Mouse (Mus musculus) heart, embryonic 11.5 days (tissue): ENCODE results near the gene Ccdc183. TPM values are rescaled to one million over a fixed set of nuclear protein-coding genes. Genes with fewer than 3 reads are reported as not detected.

Source experiments
- ATAC-seq: fragments of 200-750 bp; cut with Nextera tagmentation; replicated peaks from 2 replicates; pipeline ENCODE4 v1.8.0; 2017; ENCODE audit warnings: moderate library complexity; ENCODE audit not compliant: insufficient number of reproducible peaks, low FRiP score, low TSS enrichment
- H3K27ac ChIP-seq: fragments of 300-500 bp; sonication (generic); 2 replicates; pipeline ENCODE4 v1.5.1; 2014; ENCODE audit warnings: mild to moderate bottlenecking, low read depth, low read length
- H3K27me3 ChIP-seq: fragments of 300-500 bp; sonication (generic); 2 replicates; pipeline ENCODE4 v1.6.1; 2014; ENCODE audit warnings: mild to moderate bottlenecking, low read length, mixed read lengths; ENCODE audit not compliant: control insufficient read depth, insufficient read depth
- H3K36me3 ChIP-seq: fragments of 300-500 bp; sonication (generic); 2 replicates; pipeline ENCODE4 v1.6.1; 2014; ENCODE audit warnings: mild to moderate bottlenecking, low read length, moderate library complexity, mixed read lengths; ENCODE audit not compliant: control insufficient read depth, insufficient read depth
- H3K4me1 ChIP-seq: fragments of 300-500 bp; sonication (generic); 2 replicates; pipeline ENCODE4 v1.6.1; 2014; ENCODE audit warnings: low read length; ENCODE audit not compliant: control insufficient read depth, insufficient read depth
- H3K4me2 ChIP-seq: fragments of 300-500 bp; sonication (generic); 2 replicates; pipeline ENCODE4 v1.6.1; 2014; ENCODE audit warnings: mild to moderate bottlenecking, moderate library complexity
- H3K4me3 ChIP-seq: fragments of 300-500 bp; sonication (generic); 2 replicates; pipeline ENCODE4 v1.5.1; 2014; ENCODE audit warnings: low read depth, low read length
- H3K9ac ChIP-seq: fragments of 300-500 bp; sonication (generic); 2 replicates; pipeline ENCODE4 v1.6.1; 2014; ENCODE audit warnings: mild to moderate bottlenecking, low read depth, low read length, moderate library complexity
- H3K9me3 ChIP-seq: fragments of 300-500 bp; sonication (generic); replicated peaks from 2 replicates; pipeline ENCODE4 v1.6.1; 2016; ENCODE audit warnings: low read length; ENCODE audit not compliant: control insufficient read depth
- WGBS: fragments of 180-500 bp; shearing (Covaris S2); extraction: QIAGEN DNeasy Blood & Tissue Kit; methylation state at CpG from one replicate; pipeline ENCODE4 v1.1.7; 2014; ENCODE audit not compliant: insufficient replicate concordance; 5-methylcytosine and 5-hydroxymethylcytosine counted together
- polyA plus RNA-seq: library from polyadenylated mRNA; unstranded; fragments of >200 nt; fragmentation: Nextera tagmentation; extraction: Ambion mirVana; gene quantifications from 2 replicates; pipeline ENCODE4 v1.2.1, GENCODE M21; 2014

Ccdc183 gene
- polyA plus RNA-seq = 0.11 and 0.20 TPM in 2 replicates

DNA sequence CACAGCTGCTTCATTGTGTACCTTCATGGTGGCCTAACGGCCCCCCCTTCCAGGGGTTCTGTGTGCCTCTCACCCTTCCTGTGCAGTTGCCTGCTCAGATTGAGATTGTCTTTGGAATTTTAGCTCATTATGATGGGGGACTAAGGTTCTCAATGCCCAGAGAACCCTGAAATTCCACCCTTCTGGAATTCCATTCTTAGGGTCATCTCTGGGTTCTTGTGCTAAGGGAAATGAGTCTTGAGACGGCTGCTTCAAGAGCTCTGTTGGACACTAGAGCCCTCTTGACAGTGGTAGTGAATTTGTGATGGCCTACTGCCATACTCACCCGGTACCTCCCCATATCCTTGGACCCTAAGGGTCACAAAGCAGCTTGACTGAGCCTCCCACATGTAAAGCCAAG lies at the start of gene Ccdc183:
Gene Ccdc183, minus strand, starts transcription at position 101 of the 400 bp plus-strand sequence.
- H3K4me3 ChIP-seq = 0 out of 2 replicates have a peak within 1 kb of the TSS, but pooled peaks have one; percentile 17
- 67% methylated on average over 3 of the region's 3 CpGs for WGBS

DNA sequence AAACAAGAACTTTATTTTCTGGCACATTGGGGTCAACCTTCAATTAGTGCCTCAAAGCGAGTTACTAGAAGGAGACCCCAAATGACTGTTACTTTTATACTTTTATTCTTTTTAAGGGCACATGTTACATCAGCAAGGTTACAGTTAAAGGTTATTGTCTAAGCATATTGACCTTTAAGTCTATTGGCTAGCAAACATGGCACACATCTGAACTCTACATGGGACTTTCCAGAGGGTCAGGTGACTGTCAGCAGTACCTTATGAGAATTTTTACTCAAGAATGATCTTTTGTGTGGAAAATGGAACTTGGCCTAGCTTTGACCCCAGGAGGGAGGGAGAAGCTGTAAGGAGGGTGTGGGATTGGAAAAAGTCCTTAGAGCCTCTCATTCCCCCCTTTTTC lies 49.0 kb upstream of the Ccdc183 start:
- Histone ChIP-seq H3K36me3 (no peaks in the 10 kb centered on the region), H3K4me1 (no peaks in the 10 kb centered on the region), H3K9me3 (no peaks in the 10 kb centered on the region), H3K27ac (no peak overlapping the region), H3K9ac (no peak overlapping the region), H3K4me2 (no peak overlapping the region), H3K27me3 (no peaks in the 10 kb centered on the region), H3K4me3 (no peak overlapping the region)
- no peak for ATAC-seq
- WGBS = 51% methylated on average over 1 of the region's 1 CpGs

More for the DNA sequence above, at the start of gene Ccdc183:
- no peak within 1 kb of the TSS for H3K9ac ChIP-seq
- peak within 1 kb of the TSS; percentile 6; the same call in 1 of the 2 replicates for H3K4me2 ChIP-seq
- H3K36me3 ChIP-seq = no peaks in the 10 kb centered on the region
- peaks cover 7% of the 10 kb centered on the region for H3K4me1 ChIP-seq
- ATAC-seq = no peak
- H3K9me3 ChIP-seq = no peaks in the 10 kb centered on the region
- H3K27me3 ChIP-seq = peaks cover 63% of the 10 kb centered on the region
- H3K27ac ChIP-seq = no peak within 1 kb of the TSS

DNA sequence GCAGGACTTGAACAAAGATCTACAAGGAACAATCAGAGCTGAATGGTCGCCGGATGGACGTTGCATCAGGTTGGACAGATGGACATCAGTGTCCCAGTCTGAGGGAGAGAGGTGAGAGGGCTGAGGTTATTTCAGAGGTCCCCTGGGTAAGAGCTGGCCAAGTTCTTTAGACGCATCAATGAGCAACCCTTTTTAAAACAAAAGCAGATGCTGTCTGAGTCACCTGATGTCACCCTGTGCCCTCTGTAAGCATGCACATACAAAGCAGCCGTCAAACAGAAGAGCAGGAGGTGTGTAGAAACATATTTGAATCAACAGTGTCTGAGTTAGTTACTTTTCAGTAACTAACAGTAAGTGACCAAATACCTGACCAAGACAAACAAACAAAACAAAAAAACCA lies 46.6 kb upstream of the Ccdc183 start:
- Histone ChIP-seq H3K4me2 (no peak overlapping the region), H3K9me3 (no peaks in the 10 kb centered on the region), H3K9ac (no peak overlapping the region), H3K27me3 (no peaks in the 10 kb centered on the region), H3K4me1 (no peaks in the 10 kb centered on the region), H3K4me3 (no peak overlapping the region), H3K27ac (no peak overlapping the region), H3K36me3 (no peaks in the 10 kb centered on the region)
- WGBS = 76% methylated on average over 5 of the region's 5 CpGs
- no peak for ATAC-seq

DNA sequence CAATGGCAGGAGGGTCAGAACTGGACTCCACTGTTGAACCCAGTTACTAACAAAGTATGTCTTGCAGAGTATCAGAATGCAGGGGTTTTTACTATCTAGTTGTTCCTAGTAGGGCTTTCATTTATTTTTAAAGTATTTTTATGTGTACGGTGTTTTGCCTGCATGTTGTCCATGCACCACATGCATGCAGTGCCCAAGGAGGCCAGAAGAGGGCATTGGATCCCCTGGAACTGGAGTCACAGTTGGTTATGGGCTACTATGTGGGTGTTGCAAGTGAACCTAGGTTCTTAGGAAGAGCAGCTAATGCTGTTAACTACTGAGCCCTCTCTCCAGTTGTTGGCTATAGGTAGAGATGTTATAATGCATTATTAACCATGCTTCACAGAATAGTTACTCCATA lies 46.0 kb upstream of the Ccdc183 start:
- H3K4me2 ChIP-seq = no peak overlapping the region
- H3K9me3 ChIP-seq = no peaks in the 10 kb centered on the region
- WGBS = 82% methylated on average over 1 of the region's 1 CpGs
- no peak overlapping the region for H3K4me3 ChIP-seq
- ATAC-seq = no peak
- no peak overlapping the region for H3K27ac ChIP-seq
- H3K4me1 ChIP-seq = no peaks in the 10 kb centered on the region
- no peaks in the 10 kb centered on the region for H3K36me3 ChIP-seq
- H3K27me3 ChIP-seq = no peaks in the 10 kb centered on the region
- no peak overlapping the region for H3K9ac ChIP-seq

DNA sequence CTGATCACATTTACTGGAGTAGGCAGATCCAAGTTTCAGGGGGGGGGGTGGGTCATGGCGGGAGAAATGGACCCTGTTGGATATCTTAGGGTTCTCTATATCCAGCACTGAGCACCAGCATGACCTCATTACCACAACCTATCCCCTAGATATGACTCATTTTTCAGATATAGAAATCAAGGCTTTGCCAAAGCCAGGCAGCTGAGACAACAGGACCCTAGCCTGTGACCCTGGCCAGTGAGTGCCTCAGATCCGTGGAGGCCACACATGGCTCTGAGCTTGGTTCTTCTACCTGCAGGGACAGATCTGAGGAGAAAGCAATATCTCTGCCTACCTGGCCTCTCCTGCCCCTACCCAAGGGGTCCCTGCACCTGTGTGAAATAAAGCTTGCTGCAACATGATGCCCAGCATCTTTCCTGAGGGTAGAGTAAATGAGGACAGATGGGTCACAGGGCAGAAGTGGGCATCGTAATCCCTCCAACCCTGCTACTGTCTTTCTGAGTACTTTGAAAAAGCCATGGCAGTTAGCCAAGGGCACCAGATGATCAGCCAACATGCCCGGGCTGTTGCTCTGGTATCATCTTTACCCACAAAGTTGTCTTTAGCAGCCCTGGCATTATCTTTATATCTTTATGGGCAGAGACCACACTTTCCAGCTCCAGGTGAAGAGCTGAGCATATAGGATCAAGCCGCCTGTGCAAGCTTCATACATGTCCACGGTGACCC lies 43.9 kb upstream of the Ccdc183 start:
- Histone ChIP-seq H3K4me1 (no peaks in the 10 kb centered on the region), H3K4me2 (no peak overlapping the region), H3K27ac (no peak overlapping the region), H3K36me3 (no peaks in the 10 kb centered on the region), H3K9ac (no peak overlapping the region), H3K4me3 (no peak overlapping the region), H3K9me3 (no peaks in the 10 kb centered on the region), H3K27me3 (no peaks in the 10 kb centered on the region)
- no peak for ATAC-seq
- 79% methylated on average over 6 of the region's 6 CpGs for WGBS

DNA sequence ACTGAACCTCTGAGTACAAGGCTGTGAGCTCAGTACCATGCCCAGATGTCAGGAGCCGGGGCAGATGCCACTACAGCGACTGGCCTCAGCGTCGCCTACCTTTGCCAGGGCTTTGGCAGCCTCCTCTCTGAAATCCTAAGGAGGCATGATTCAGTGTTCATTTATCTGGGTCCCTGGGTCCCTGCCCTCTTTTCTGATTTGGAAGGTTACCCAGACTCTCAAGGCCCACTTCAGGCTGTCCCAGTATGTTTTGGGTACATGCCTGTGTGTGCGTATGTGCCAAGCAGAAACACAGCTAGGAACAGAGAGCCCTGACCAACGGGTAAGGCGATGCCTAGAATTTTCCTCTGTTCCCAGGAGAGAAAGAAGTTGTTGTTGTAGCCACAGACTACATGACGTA lies 42.8 kb upstream of the Ccdc183 start:
- Histone ChIP-seq H3K27ac (no peak overlapping the region), H3K9me3 (no peaks in the 10 kb centered on the region), H3K9ac (no peak overlapping the region), H3K36me3 (no peaks in the 10 kb centered on the region), H3K4me2 (no peak overlapping the region), H3K4me3 (no peak overlapping the region), H3K27me3 (0 out of 2 replicates have a peak, but pooled peaks cover 2% of the 10 kb centered on the region), H3K4me1 (no peaks in the 10 kb centered on the region)
- no peak for ATAC-seq
- 82% methylated on average over 8 of the region's 8 CpGs for WGBS

DNA sequence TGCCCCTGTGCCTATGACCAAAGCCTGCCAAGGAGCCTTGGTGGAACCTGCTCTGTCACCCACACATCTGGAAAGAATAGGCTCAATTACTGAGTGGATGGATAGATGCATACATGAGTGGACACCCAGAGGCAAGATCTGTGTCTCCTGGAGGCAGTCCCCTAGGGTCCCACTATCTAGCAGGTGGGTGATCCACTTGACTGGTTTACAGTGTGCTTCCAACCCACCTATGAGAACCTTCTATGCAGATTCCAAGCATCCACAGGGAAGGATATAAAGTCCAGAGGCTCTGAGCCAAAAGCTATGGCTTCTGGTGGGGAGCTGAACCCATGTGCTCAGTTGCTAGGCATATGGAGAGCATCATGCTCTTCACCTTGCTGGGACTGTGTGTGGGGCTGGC lies 40.2 kb upstream of the Ccdc183 start, which contains the start of gene Lcn5:
Gene Lcn5, plus strand, starts transcription at position 301 of the 400 bp plus-strand sequence.
- Histone ChIP-seq H3K4me3 (no peak within 1 kb of the TSS), H3K36me3 (no peaks in the 10 kb centered on the region), H3K4me2 (no peak within 1 kb of the TSS), H3K9ac (no peak within 1 kb of the TSS), H3K4me1 (no peaks in the 10 kb centered on the region), H3K27me3 (0 out of 2 replicates have a peak, but pooled peaks cover 2% of the 10 kb centered on the region), H3K9me3 (no peaks in the 10 kb centered on the region), H3K27ac (no peak within 1 kb of the TSS)
- ATAC-seq = no peak

DNA sequence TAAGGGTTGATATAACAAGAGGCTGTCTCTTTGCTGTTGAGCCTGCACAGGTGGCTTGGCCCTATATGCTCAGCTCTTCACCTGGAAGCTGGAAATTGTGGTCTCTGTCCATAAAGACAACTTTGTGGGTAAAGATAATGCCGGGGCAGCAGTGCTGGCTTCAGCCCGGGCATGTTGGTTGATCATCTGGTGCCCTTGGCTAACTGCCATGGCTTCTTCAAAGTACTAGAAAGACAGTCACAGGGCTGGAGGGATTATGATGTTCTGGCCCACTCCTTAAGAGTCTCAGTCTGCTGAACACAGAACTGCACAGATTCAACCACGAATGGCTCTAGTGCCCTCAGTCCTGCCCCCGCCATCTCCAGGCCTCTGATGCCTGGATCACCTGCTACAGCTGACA lies 39.8 kb upstream of the Ccdc183 start:
- WGBS = 81% methylated on average over 4 of the region's 4 CpGs

DNA sequence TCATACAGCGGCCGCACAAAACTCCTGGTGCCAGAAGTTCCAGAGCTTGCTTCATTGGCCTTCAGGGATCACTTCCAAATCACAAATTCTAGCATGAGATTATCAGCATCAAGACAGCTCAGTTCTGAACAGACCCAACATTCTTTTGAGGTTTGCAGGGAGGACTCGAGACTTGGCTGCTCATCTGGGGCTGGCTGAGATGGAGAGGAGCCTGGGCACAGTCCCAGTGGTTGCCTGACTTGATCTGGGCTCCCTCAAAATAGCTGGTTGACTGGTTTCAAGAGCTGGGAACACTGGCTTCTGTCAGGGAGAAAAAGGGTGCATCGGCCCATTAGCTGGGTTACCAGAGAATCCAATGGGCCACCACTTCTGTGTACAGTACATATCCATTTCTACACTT lies 39.2 kb upstream of the Ccdc183 start:
- no peaks in the 10 kb centered on the region for H3K4me1 ChIP-seq
- no peaks in the 10 kb centered on the region for H3K36me3 ChIP-seq
- no peak overlapping the region for H3K9ac ChIP-seq
- ATAC-seq = no peak
- H3K27me3 ChIP-seq = 0 out of 2 replicates have a peak, but pooled peaks cover 2% of the 10 kb centered on the region
- H3K4me3 ChIP-seq = no peak overlapping the region
- no peak overlapping the region for H3K4me2 ChIP-seq
- no peak overlapping the region for H3K27ac ChIP-seq
- WGBS = 74% methylated on average over 4 of the region's 4 CpGs
- H3K9me3 ChIP-seq = no peaks in the 10 kb centered on the region

More for the DNA sequence above, 39.8 kb upstream of the Ccdc183 start:
- no peak overlapping the region for H3K27ac ChIP-seq
- no peak overlapping the region for H3K4me2 ChIP-seq
- no peaks in the 10 kb centered on the region for H3K36me3 ChIP-seq
- no peak overlapping the region for H3K9ac ChIP-seq
- no peaks in the 10 kb centered on the region for H3K9me3 ChIP-seq
- no peaks in the 10 kb centered on the region for H3K4me1 ChIP-seq
- no peak for ATAC-seq
- 0 out of 2 replicates have a peak, but pooled peaks cover 2% of the 10 kb centered on the region for H3K27me3 ChIP-seq
- H3K4me3 ChIP-seq = no peak overlapping the region
